Mouse (Mus musculus): ENCODE measurements around the gene Krtap10-10.
"Not testable (repeated sequence)": the region's sequence is repeated elsewhere in the genome, so short reads cannot be mapped to it uniquely, and the experiment has no call there.

The Krtap10-10 gene

GRCm38 (mm10) chr10:77835647-77836046 lies at the start of gene Krtap10-10:
Krtap10-10 (plus strand) TSS chr10:77835947.
- no peak for DNase-seq (ENCODE audit: low spot score)

- DNase-seq (ENCODE audit: low spot score), result not testable (repeated sequence)
Measured at GRCm38 (mm10) chr10:77787876-77788275, 47.9 kb upstream of the Krtap10-10 start, which contains the start of gene Gm7137. Gm7137 (minus strand) TSS chr10:77788200.

GRCm38 (mm10) chr10:77788621-77789020 lies 47.1 kb upstream of the Krtap10-10 start:
- no peak for DNase-seq (ENCODE audit: low spot score)

GRCm38 (mm10) chr10:77794976-77795375 lies 40.8 kb upstream of the Krtap10-10 start, which contains the start of gene Gm9639:
Gm9639 (minus strand) TSS chr10:77795076.
- DNase-seq (ENCODE audit: low spot score), result no peak

- no peak for DNase-seq (ENCODE audit: low spot score)
Measured at GRCm38 (mm10) chr10:77797677-77798076, 38.1 kb upstream of the Krtap10-10 start.

GRCm38 (mm10) chr10:77798164-77798920 lies 37.4 kb upstream of the Krtap10-10 start:
- DNase-seq (ENCODE audit: low spot score), result not testable (repeated sequence)

GRCm38 (mm10) chr10:77798921-77799508 lies 36.7 kb upstream of the Krtap10-10 start, which contains the start of gene Gm19668:
Gm19668 (minus strand) TSS chr10:77799133.
- DNase-seq (ENCODE audit: low spot score), result no peak

GRCm38 (mm10) chr10:77804095-77804494 lies 31.7 kb upstream of the Krtap10-10 start:
- no peak for DNase-seq (ENCODE audit: low spot score)

- no peak for DNase-seq (ENCODE audit: low spot score)
Measured at GRCm38 (mm10) chr10:77811743-77812142, 24.0 kb upstream of the Krtap10-10 start, which contains the start of gene Gm9507. Gm9507 (minus strand) TSS chr10:77811843.

GRCm38 (mm10) chr10:77814382-77814781 lies 21.4 kb upstream of the Krtap10-10 start, which contains the start of gene Gm2696:
Gm2696 (plus strand) TSS chr10:77814682.
- DNase-seq (ENCODE audit: low spot score), result no peak

GRCm38 (mm10) chr10:77815514-77815913 lies 20.2 kb upstream of the Krtap10-10 start:
- DNase-seq (ENCODE audit: low spot score), result no peak

- no peak for DNase-seq (ENCODE audit: low spot score)
Measured at GRCm38 (mm10) chr10:77818523-77818922, 17.2 kb upstream of the Krtap10-10 start.

GRCm38 (mm10) chr10:77819203-77819602 lies 16.5 kb upstream of the Krtap10-10 start:
- DNase-seq (ENCODE audit: low spot score), result no peak

- DNase-seq (ENCODE audit: low spot score), result no peak
Measured at GRCm38 (mm10) chr10:77826951-77827350, 8.8 kb upstream of the Krtap10-10 start, which contains the start of gene Krtap10-4. Krtap10-4 (minus strand) TSS chr10:77827095.

GRCm38 (mm10) chr10:77839006-77839405 lies 3.3 kb downstream of the Krtap10-10 start:
- no peak for DNase-seq (ENCODE audit: low spot score)

GRCm38 (mm10) chr10:77846503-77846902 lies 10.8 kb downstream of the Krtap10-10 start, which contains the start of gene Gm36176:
Gm36176 (plus strand) TSS chr10:77846803.
- no peak for DNase-seq (ENCODE audit: low spot score)

GRCm38 (mm10) chr10:77846961-77847360 lies 11.2 kb downstream of the Krtap10-10 start:
- DNase-seq (ENCODE audit: low spot score), result no peak

GRCm38 (mm10) chr10:77847538-77847937 lies 11.8 kb downstream of the Krtap10-10 start:
- no peak for DNase-seq (ENCODE audit: low spot score)

- DNase-seq (ENCODE audit: low spot score), result no peak
Measured at GRCm38 (mm10) chr10:77852559-77852958, 16.8 kb downstream of the Krtap10-10 start, which contains the start of gene Gm10318. Gm10318 (plus strand) TSS chr10:77852859.

- DNase-seq (ENCODE audit: low spot score), result no peak
Measured at GRCm38 (mm10) chr10:77861675-77862074, 25.9 kb downstream of the Krtap10-10 start, which contains the start of gene Gm3285. Gm3285 (plus strand) TSS chr10:77861975.

GRCm38 (mm10) chr10:77864067-77864761 lies 28.5 kb downstream of the Krtap10-10 start:
- DNase-seq (ENCODE audit: low spot score), result no peak

GRCm38 (mm10) chr10:77864762-77865143 lies 29.0 kb downstream of the Krtap10-10 start:
- no peak for DNase-seq (ENCODE audit: low spot score)

All from layer of hippocampus, adult 9-10 months (tissue).